Mouse (Mus musculus) ES-Bruce4 (cell line): ENCODE measurements around the gene Figla. TPM values are rescaled to one million over a fixed set of nuclear protein-coding genes. Genes with fewer than 3 reads are reported as not detected.
"Not testable (repeated sequence)": the region's sequence is repeated elsewhere in the genome, so short reads cannot be mapped to it uniquely, and the experiment has no call there.

Source experiments
- H3K27ac ChIP-seq: 2 replicates; pipeline ENCODE4 v1.5.1; 2012; ENCODE audit warnings: low read length, inconsistent platforms; ENCODE audit not compliant: insufficient read depth
- H3K27me3 ChIP-seq: 2 replicates; pipeline ENCODE4 v1.6.1; 2012; ENCODE audit warnings: mild to moderate bottlenecking, low read length, inconsistent platforms; ENCODE audit not compliant: control insufficient read depth, poor library complexity, insufficient read depth, severe bottlenecking
- H3K36me3 ChIP-seq: 2 replicates; pipeline ENCODE4 v1.6.1; 2012; ENCODE audit warnings: inconsistent platforms, mild to moderate bottlenecking, low read length, moderate library complexity; ENCODE audit not compliant: control insufficient read depth, poor library complexity, insufficient read depth, severe bottlenecking
- H3K4me1 ChIP-seq: one replicate; pipeline ENCODE4 v1.8.1; 2011; ENCODE audit warnings: low read length; ENCODE audit not compliant: control insufficient read depth, insufficient read depth
- H3K4me3 ChIP-seq: 2 replicates; pipeline ENCODE4 v1.5.1; 2011; ENCODE audit warnings: low read depth, mild to moderate bottlenecking, low read length
- H3K9ac ChIP-seq: 2 replicates; pipeline ENCODE4 v1.6.1; 2012; ENCODE audit warnings: low read depth, mild to moderate bottlenecking, inconsistent platforms; ENCODE audit not compliant: poor library complexity, severe bottlenecking
- H3K9me3 ChIP-seq: replicated peaks from 2 replicates; pipeline ENCODE4 v1.6.1; 2012; ENCODE audit warnings: mild to moderate bottlenecking, low read length, inconsistent platforms; ENCODE audit not compliant: control insufficient read depth, poor library complexity, insufficient read depth, severe bottlenecking
- CTCF ChIP-seq: IDR thresholded peaks from one replicate; pipeline ENCODE4 v1.8.1; 2011; ENCODE audit warnings: low read depth, low read length
- EP300 ChIP-seq: IDR thresholded peaks from 2 replicates; pipeline ENCODE4 v1.6.1; 2011; ENCODE audit warnings: low read depth, low read length; ENCODE audit not compliant: insufficient read depth
- POLR2A ChIP-seq: IDR thresholded peaks from one replicate; pipeline ENCODE4 v1.8.1; 2011; ENCODE audit warnings: low read length; ENCODE audit not compliant: insufficient read depth
- polyA plus RNA-seq: library from polyadenylated mRNA; stranded (reverse); fragments of >200 nt; gene quantifications from 2 replicates; pipeline ENCODE4 v1.2.4, GENCODE M21; 2011; ENCODE audit warnings: low read depth; ENCODE audit not compliant: missing spikeins, insufficient read depth, insufficient read length

The Figla gene
- polyA plus RNA-seq, 1 experiment: not detected

GRCm38 (mm10) chr6:86004271-86005148 is 11.5 kb upstream of the Figla start:
- Histone ChIP-seq H3K27me3 (no peaks in the 10 kb centered on the region), H3K27ac (no peak overlapping the region), H3K9ac (no peak overlapping the region), H3K4me1 (no peaks in the 10 kb centered on the region), H3K9me3 (peaks cover 18% of the 10 kb centered on the region; the same call in 1 of the 2 replicates), H3K4me3 (no peak overlapping the region), H3K36me3 (no peaks in the 10 kb centered on the region)
- TF ChIP-seq POLR2A (no peak), CTCF (peak; percentile 98)

GRCm38 (mm10) chr6:86009980-86010379 is 6.0 kb upstream of the Figla start:
- Histone ChIP-seq H3K9ac (no peak overlapping the region), H3K4me1 (no peaks in the 10 kb centered on the region)

GRCm38 (mm10) chr6:86014812-86015211 is 1.2 kb upstream of the Figla start:
- H3K4me1 ChIP-seq, H3K4me3 ChIP-seq, H3K27me3 ChIP-seq, H3K36me3 ChIP-seq, H3K9ac ChIP-seq, H3K9me3 ChIP-seq, H3K27ac ChIP-seq: not testable (repeated sequence)

More at GRCm38 (mm10) chr6:86009980-86010379, 6.0 kb upstream of the Figla start:
- Histone ChIP-seq H3K36me3 (no peaks in the 10 kb centered on the region), H3K27me3 (no peaks in the 10 kb centered on the region), H3K4me3 (no peak overlapping the region), H3K9me3 (no peaks in the 10 kb centered on the region), H3K27ac (no peak overlapping the region)
- TF ChIP-seq CTCF (peak; percentile 68), EP300 (no peak), POLR2A (no peak)

GRCm38 (mm10) chr6:86016793-86017350 is 901 bp downstream of the Figla start:
- H3K4me3 ChIP-seq: no peak overlapping the region
- H3K9ac ChIP-seq: no peak overlapping the region
- TF ChIP-seq POLR2A (no peak), EP300 (no peak), CTCF (no peak)
- H3K27ac ChIP-seq: no peak overlapping the region
- H3K36me3 ChIP-seq: no peaks in the 10 kb centered on the region
- no peaks in the 10 kb centered on the region for H3K9me3 ChIP-seq
- 0 out of 2 replicates have a peak, but pooled peaks cover 2% of the 10 kb centered on the region for H3K27me3 ChIP-seq
- H3K4me1 ChIP-seq: no peaks in the 10 kb centered on the region

- no peak overlapping the region for H3K4me3 ChIP-seq
- no peaks in the 10 kb centered on the region for H3K4me1 ChIP-seq
- H3K27me3 ChIP-seq: 0 out of 2 replicates have a peak, but pooled peaks cover 2% of the 10 kb centered on the region
- no peak overlapping the region for H3K27ac ChIP-seq
- no peaks in the 10 kb centered on the region for H3K36me3 ChIP-seq
- TF ChIP-seq EP300 (no peak), POLR2A (no peak)
- no peak overlapping the region for H3K9ac ChIP-seq
- H3K9me3 ChIP-seq: no peaks in the 10 kb centered on the region
Measured at GRCm38 (mm10) chr6:86019415-86020237, 3.7 kb downstream of the Figla start.
